Mouse (Mus musculus): ENCODE data around the gene Gm20388.

- TF ChIP-seq ZNF384 (IDR thresholded peaks at IDR 0.05; ENCODE audit: low read depth, low read length) (no peak), HCFC1 (IDR thresholded peaks at IDR 0.05; ENCODE audit: borderline replicate concordance, insufficient read depth, low read length) (no peak), MAFK (IDR thresholded peaks at IDR 0.05; ENCODE audit: insufficient read depth, low read depth, low read length) (no peak), CHD2 (IDR thresholded peaks at IDR 0.05; ENCODE audit: low read depth, low read length) (no peak), ZC3H11A (IDR thresholded peaks at IDR 0.05; ENCODE audit: borderline replicate concordance, low read depth, low read length) (no peak)
These were observed 3603.5 kb downstream of the Gm20388 start for GRCm38 (mm10) chr8:123514136-123514535.
